ENCODE assay signal across 27 mouse cellular contexts in the genomic region with DNA sequence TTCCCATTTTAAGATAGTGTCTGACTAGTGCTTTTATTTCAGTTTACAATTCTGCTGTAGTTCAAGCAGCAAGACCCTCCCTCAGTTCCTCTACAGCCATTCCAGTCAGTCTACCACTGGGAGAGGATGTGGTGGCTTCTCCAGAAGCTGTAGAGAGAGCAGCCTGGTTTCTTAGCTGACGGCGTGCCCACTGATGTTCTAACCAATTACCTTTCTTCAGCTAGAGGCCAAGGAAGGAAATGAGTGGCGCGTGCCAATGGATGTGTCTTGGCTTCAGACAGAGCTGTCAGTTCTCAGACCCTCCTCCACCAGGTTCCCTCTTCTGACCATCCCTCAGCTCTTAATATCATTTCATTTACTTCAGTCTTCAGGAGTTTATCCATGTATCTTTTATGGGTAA.
DNase-seq lines count a peak whose midpoint lies in the region; ATAC-seq lines count a peak whose summit lies in the region.
"Had no signal": no experiment of that assay in that cellular context is flagged by ENCODE, and none has a peak within 500 bp of the region (broad histone marks: within the 10 kb centered on the region; RNA-seq: fewer than 3 reads in every experiment).

No protein-coding gene starts in this region.

- no peaks in the 10 kb centered on the region for H3K36me3 ChIP-seq in kidney, embryonic 14.5 days (ENCODE audit: control insufficient read depth, insufficient read depth, low read length)
- H3K36me3 ChIP-seq: embryonic facial prominence, embryonic 12.5 days; G1E; intestine, embryonic 15.5 days; midbrain, embryonic 15.5 days had no signal

- no peaks in the 10 kb centered on the region for H3K4me1 ChIP-seq in kidney, embryonic 14.5 days (ENCODE audit: control insufficient read depth, insufficient read depth, low read length)
- H3K4me1 ChIP-seq: embryonic facial prominence, embryonic 12.5 days; intestine, embryonic 15.5 days; midbrain, embryonic 15.5 days had no signal

- H3K4me3 ChIP-seq in kidney, embryonic 14.5 days (ENCODE audit: low read length), result no peak overlapping the region
- H3K4me3 ChIP-seq: embryonic facial prominence, embryonic 12.5 days; gastrocnemius, adult 2 months; intestine, embryonic 15.5 days; midbrain, embryonic 10.5 days; midbrain, embryonic 15.5 days had no signal

- no peak overlapping the region for H3K9ac ChIP-seq in kidney, embryonic 14.5 days (ENCODE audit: low read depth, low read length)
- H3K9ac ChIP-seq: embryonic facial prominence, embryonic 12.5 days; intestine, embryonic 15.5 days; liver, embryonic 14.5 days; lung, embryonic 14.5 days; midbrain, embryonic 15.5 days had no signal

- peak; percentile 50 for ATAC-seq in inflammation-experienced regulatory T-cells, adult 6 months
- ATAC-seq in kidney, embryonic 14.5 days (ENCODE audit: low FRiP score, low TSS enrichment), result no peak
- ATAC-seq: forebrain, embryonic 14.5 days; hindbrain, embryonic 16.5 days; intestine, embryonic 15.5 days; midbrain, embryonic 15.5 days had no signal

- WGBS in kidney, embryonic 14.5 days, result 89% methylated on average over 4 of the region's 4 CpGs

- H3K27ac ChIP-seq in kidney, embryonic 14.5 days (ENCODE audit: low read depth, low read length), result no peak overlapping the region
- H3K27ac ChIP-seq: embryonic facial prominence, embryonic 12.5 days; gastrocnemius, adult 2 months; intestine, embryonic 15.5 days; liver, embryonic 14.5 days; midbrain, embryonic 10.5 days; midbrain, embryonic 15.5 days had no signal

- H3K27me3 ChIP-seq in kidney, embryonic 14.5 days (ENCODE audit: control insufficient read depth, insufficient read depth, low read length), result no peaks in the 10 kb centered on the region
- H3K27me3 ChIP-seq: embryonic facial prominence, embryonic 12.5 days; intestine, embryonic 15.5 days; midbrain, embryonic 15.5 days had no signal

- no peaks in the 10 kb centered on the region for H3K9me3 ChIP-seq in kidney, embryonic 14.5 days (ENCODE audit: control insufficient read depth, low read length)
- H3K9me3 ChIP-seq: embryonic facial prominence, embryonic 12.5 days; G1E; intestine, embryonic 15.5 days; midbrain, embryonic 10.5 days; midbrain, embryonic 15.5 days had no signal

- peak; percentile 30 to 36 for DNase-seq in cerebellum, postnatal 14 days
- DNase-seq in cerebellum, postnatal 36 days, result no peak
- peak; percentile 7 for DNase-seq in CD4-positive helper T cell, adult 2 months (ENCODE audit: low read depth, low spot score)
- DNase-seq in thymus, postnatal 25 days, result peak; percentile 12
- no peak for DNase-seq in adrenal gland, postnatal 14 days
- no peak for DNase-seq in yolk sac, embryonic 10.5 days (ENCODE audit: low spot score)
- DNase-seq: adrenal gland, postnatal 25 days; cerebellum, adult 11-12 months; cerebellum, adult 9-11 months; embryo, embryonic 11 days; gastrocnemius, adult 2 months; kidney, adult 8-10 months; kidney, postnatal 10 days; layer of hippocampus, postnatal 36 days; left cerebral cortex, postnatal 4 days; lung, embryonic 14.5 days; lung, postnatal 14 days had no signal

- no peak overlapping the region for H3K4me2 ChIP-seq in kidney, embryonic 14.5 days (replicated peaks; ENCODE audit: low read depth, low read length)
- H3K4me2 ChIP-seq: embryonic facial prominence, embryonic 12.5 days; intestine, embryonic 15.5 days; lung, embryonic 14.5 days; midbrain, embryonic 15.5 days had no signal

Comparison
In these comparisons a context has a peak if more than half of its experiments do, and no peak if none do; other contexts are left out.
1. DNase-seq: peak in cerebellum, postnatal 14 days (2 of 2), CD4-positive helper T cell, adult 2 months (single experiment) and thymus, postnatal 25 days (single experiment); none in cerebellum, postnatal 36 days (0 of 2), adrenal gland, postnatal 14 days (single experiment) and yolk sac, embryonic 10.5 days (single experiment).